Mouse (Mus musculus) gastrocnemius, adult 8-10 months (tissue): ENCODE measurements around the gene Plvap. TPM values are rescaled to one million over a fixed set of nuclear protein-coding genes. Genes with fewer than 3 reads are reported as not detected.

ENCODE experiments used
- DNase-seq, 2 experiments: peaks; one replicate each; pipeline ENCODE4 v3.0.0; 2022; ENCODE audit warnings: low spot score in 2 of 2
- total RNA-seq, 4 experiments: library from RNA; stranded (reverse); gene quantifications; 2 replicates each; pipeline ENCODE4 v1.2.4; 2022

Plvap gene
- total RNA-seq, 4 experiments from 2014 or later = 6.6 to 9.5 (median 8.2) TPM

DNA sequence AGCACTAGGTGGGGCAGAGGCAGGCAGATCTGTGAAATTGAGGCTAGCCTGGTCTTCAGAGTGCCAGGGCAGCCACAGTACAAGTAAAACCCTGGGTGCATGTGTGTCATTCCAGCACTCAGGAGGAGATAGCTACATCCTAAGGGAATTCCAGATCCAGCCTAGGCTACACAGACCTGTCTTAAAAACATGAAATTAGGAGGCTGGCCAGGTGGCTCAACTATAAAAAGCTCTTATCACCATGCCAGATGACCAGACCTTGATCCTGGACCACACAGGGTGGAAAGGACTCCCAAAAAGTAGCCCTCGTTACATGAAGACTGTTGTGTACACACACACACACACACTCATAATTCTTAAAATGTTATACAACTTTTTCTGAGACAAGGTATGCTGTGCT is 43.6 kb downstream of the Plvap start:
- DNase-seq = no peak

DNA sequence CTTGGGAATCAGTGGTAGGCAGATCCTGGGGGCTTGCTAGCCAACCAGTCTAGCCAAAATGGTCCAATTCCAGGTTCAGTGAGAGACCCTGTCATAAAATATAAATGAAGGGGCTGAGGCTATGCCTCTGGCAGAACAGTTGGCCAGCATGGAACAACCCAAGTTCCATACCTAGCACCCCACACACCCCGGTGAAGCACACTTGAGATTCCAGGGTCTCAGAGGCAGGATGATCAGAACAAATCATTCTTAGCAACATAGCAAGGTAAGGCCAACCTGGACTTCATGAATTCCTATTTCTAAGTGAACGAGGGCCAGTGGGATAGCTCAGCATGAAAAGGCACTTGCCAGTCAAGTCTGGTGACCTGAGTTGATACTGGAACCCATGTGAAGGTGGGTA is 44.4 kb downstream of the Plvap start:
- DNase-seq = no peak

DNA sequence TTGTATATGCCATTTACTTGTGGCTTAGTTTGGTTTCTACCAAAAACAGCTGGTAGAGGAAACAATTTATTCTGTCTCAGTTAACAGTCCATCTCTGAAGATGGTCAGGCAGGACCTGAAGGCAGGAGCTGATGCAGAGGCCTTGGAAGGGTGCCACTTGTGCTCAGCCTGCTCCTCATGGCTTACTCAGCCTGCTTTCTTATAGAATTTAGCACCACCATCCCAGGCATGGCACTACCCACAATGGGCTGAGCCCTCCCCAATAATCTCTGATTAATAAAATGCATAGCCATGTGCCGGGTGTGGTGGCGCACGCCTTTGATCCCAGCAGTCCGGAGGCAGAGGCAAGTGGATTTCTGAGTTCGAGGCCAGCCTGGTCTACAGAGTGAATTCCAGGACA is 45.4 kb downstream of the Plvap start:
- DNase-seq = no peak

DNA sequence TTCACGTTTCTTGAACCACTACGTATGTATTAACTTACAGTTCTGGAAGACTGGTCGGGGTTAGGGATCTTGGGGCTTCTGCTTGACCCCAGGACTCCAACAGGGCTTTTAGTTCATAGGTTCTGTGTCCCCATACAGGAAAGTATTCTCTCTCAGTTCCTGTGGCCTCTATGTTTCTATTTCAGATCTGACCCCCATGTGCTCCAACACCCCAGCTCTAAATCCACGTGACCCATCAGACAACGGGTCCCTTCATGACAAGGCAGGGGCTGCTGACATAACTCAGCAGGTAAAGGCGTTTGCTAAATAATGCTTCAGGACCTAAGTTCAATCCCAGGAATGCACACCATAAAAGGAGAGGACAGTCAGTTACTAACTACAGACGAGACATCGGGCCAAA is 45.8 kb downstream of the Plvap start:
- DNase-seq = no peak

DNA sequence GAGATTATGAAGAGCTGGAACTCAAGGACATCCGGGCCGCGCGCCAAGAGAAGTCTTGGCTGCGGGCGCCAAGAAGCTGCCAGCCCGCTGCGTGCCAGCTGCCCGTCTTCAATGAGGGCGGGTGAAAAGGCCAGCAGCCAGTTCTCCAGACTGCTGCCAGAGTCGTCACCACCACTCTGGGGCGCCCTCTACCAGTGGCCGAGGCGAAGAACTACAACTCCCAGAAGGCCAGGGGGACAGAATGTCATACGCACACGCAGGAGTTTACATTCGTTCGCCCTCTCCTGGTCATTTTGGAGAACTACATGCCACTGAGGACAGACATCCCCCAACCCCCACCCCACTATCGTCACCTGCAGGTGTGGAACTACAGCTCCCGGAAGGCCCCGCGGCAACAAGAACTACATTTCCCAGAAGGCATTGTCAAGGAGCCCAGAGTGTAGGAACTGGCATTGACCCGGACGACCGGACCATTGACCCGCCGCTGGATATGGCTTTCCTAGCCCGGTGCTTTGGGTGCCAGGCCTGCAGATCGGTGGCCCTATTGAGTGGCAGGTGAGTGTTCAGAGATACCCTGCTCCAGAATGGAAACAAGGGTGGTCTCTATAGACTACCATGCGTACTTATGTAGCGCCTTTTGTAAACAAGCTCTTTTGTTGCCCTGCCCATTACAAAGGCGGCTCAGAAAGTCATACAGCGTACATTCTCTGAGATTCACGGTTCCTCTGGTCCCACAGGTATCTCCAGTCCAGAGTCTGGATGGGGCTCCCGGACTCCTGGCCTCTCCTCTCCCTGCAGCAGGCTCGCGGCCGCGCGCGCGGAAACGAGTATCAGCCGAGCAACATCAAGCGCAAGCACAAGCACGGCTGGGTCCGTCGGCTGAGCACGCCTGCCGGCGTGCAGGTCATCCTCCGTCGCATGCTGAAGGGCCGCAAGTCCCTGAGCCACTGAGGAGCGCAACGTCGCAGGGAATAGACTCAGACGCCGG is 46.7 kb downstream of the Plvap start, which contains the start of gene Mrpl34:
Gene Mrpl34, plus strand, starts transcription at position 447 of the 988 bp plus-strand sequence.
- peak; percentile 99 for DNase-seq

DNA sequence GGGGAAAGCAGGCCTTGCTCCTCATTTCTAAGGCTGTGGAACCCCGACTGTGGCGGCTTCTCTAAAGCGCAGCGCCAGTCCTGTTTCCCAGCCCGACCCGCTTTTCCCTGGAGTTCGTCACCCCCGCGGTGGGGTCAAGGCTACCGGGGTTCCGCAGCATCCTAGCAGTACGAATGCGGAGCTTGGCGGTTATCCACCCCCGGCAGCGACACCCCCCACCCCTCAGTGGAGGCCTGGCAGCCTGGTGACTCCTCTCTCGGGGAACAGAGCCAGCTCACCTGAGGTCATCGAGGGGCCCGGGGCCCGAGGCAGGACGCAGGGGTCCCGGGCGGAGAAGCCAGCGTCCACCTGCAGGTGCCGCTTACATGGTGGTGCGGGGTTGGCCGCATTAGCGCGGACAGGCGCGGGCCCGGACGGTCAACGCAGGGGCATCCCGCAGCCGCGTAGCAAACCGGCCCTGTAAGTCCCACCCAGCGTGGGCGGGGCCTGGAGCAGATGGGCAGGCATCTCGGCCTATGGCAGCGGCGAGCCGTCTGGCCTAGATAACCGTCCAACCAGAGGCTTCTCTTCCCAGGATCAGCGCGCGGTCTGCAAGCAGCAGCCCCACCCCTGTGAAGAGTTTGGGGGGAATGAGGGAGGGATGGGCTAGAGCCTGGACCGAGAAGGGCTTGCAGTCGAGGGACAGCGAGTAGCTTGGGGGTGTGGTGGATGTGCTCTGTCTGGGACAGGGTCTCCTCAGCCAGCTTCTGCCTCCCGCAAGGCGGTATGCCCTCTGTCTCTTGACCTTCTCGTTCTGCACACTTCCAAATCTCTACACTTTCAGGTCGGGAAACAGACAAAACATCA is 48.1 kb downstream of the Plvap start, which contains the start of gene Abhd8:
Gene Abhd8, minus strand, starts transcription at position 468 of the 846 bp plus-strand sequence.
- peak; percentile 96 to 97 for DNase-seq

GRCm38 (mm10) chr8:71462786-71463185 is 48.8 kb downstream of the Plvap start:
- DNase-seq = no peak

DNA sequence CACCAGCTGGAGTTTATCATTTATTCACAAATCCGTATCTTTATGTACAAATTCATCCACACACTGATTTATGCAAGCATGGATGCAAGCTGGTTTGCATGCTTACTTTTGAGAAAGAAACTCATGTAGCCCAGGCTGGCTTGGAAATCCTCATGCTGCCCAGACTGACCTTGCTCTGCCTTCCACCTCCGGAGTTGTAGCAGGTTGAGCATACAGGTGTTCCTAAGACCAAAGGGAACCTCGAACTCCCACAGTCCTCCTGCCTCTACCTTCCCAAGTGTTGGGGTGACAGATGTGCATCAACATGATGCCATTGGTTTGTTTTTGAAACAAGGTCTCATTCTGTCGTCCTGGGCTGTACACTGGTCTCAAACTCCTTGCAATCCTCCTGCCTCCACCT is 49.4 kb downstream of the Plvap start:
- no peak for DNase-seq

DNA sequence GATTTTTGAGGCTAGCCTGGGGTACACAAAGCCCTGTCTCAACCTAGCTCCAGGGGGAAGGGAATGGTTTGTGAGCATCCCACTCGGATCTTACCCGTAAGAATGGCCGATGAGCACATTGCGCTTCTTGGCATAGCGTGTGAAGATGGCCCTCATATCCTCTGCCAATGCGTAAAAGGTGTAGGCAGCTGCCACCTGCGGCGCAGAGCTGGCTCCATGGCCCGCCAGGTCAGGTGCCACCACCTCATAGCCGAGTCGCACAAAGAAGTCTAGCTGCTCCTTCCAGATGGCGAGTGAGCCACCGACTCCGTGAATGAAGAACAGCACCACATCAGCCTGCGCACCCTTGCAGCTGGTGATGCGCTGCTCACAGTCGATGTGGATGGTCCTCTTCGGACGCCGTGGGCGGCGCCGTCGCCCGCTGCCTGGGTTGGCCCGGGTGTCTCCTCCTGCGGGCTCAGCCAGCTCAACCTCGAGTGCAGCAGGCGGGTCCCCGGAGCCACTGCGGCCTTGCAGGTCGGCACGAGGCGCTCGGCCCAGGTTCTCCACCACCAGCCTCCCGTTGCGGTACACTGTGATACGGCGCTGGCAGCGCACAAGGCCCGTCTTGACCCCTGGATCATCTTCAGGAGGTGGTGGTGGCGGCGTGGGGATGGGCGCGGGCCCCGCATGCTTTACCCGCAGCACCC is 50.3 kb downstream of the Plvap start:
- DNase-seq = no peak

- DNase-seq = no peak
Measured at GRCm38 (mm10) chr8:71460716-71461115, 50.8 kb downstream of the Plvap start.

- no peak for DNase-seq
Measured at GRCm38 (mm10) chr8:71457659-71458270, 53.8 kb downstream of the Plvap start.

DNA sequence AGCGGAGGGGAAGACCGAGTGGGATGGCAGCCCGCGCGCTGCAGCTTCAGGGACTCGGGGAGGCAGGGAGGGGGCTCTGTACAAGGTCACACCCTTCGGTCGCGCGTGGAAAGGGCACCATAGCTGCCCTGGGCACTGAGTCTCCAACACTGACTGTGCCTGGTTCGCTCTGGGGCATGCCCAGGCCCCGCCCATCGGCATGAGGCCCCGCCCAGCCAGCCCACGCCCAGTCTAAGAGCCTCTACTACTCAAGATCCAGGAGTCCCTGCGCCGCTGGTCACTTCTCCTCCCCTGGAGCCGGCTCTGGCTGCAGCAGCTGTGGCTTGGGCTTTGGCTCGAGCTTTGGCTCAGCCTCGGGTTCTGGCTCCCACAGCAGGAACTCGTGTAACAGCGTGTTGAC is 54.6 kb downstream of the Plvap start:
- no peak for DNase-seq

DNA sequence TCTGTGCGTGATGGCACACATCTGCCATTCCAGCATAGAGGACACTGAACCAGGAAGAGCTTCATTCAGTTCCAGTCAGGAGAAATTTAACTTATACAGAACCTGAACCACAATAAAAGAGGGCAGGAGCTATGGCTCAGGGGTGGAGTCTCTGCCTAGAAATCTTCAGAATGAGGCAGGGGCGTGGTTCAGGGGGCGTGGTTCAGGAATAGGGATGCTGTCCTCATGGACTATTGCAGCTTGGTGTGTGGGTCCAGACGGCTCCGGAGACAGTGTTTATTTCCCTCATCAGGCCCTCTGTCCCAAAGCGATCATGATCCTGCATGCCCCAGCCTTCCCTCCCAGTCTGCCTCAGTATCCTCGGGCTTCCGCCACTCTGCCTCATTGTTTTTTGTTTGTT is 56.9 kb downstream of the Plvap start:
- DNase-seq = no peak

DNA sequence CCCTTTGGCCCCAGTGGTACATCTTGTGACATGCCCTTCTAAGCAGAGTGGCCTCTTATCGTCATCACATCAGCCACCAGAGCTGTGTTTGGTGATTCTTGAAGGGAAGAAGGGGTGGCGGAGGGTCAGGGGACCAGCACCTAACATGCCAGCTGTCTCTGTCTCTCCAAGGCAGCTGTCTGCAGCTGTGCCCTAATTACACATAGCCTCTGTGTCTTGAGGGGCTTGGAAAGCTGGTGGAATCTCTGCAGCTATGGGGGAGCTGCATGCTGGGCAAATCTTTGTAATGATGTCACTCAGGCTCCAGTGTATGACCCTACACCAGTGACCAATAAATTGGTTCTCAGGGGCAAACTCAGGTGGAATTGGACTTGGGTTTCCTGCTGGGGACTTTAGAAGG is 58.9 kb downstream of the Plvap start:
- no peak for DNase-seq

GRCm38 (mm10) chr8:71451777-71452176 is 59.8 kb downstream of the Plvap start:
- no peak for DNase-seq

DNA sequence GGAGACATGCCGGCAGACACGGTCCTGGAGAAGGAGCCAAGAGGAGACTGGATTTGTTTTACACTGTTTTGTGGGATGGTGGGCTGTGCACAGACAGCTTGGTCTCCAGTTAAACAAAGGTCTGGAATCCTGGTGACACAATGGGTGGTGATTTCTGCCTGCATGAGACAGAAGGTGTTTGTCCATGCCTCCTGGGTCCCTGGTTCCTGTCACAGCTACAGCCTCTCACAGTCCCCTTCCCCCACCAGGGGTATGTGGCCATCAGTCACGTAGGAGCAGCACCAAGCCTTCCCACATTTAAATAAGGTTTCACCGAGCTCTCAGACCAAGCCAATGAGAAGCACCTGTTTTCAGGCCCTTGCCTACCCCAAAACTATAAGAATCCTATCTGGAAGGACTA is 60.2 kb downstream of the Plvap start:
- DNase-seq = no peak

Other genes with a start within 250 kb of the Plvap start
- gene Myo9b, start 239.0 kb downstream of the Plvap start, total RNA-seq = 1 to 10 TPM; 6.2 to 8.6 (median 7.8) TPM
- gene Haus8, start 238.8 kb downstream of the Plvap start, total RNA-seq = 1 to 10 TPM; 2.4 to 5.5 (median 4.0) TPM
- gene Use1, start 144.9 kb downstream of the Plvap start, total RNA-seq = 100 to 1,000 TPM in 2 of 4 experiments, 10 to 100 TPM in 2; 90.5 to 106 (median 100) TPM
- gene Ocel1, start 140.5 kb downstream of the Plvap start, total RNA-seq = 1 to 10 TPM; 5.0 to 6.0 (median 5.8) TPM
- 10 to 100 TPM; 19.9 to 23.3 (median 20.9) TPM for gene Nr2f6, start 129.8 kb downstream of the Plvap start, total RNA-seq
- gene Ushbp1, start 116.0 kb downstream of the Plvap start, total RNA-seq = 1 to 10 TPM; 3.5 to 6.3 (median 4.5) TPM
- gene Babam1, start 114.9 kb downstream of the Plvap start, total RNA-seq = 10 to 100 TPM; 68.5 to 73.4 (median 70.8) TPM
- gene Ankle1, start 105.7 kb downstream of the Plvap start, total RNA-seq = not detected
- gene Abhd8, start 48.1 kb downstream of the Plvap start, total RNA-seq = 10 to 100 TPM; 22.3 to 28.9 (median 26.3) TPM
- 10 to 100 TPM; 63.4 to 72.1 (median 68.8) TPM for gene Mrpl34, start 46.8 kb downstream of the Plvap start, total RNA-seq
- 10 to 100 TPM; 24.5 to 31.8 (median 26.5) TPM for gene Dda1, start 42.6 kb downstream of the Plvap start, total RNA-seq
- gene Ano8, start 25.8 kb downstream of the Plvap start, total RNA-seq = 10 to 100 TPM; 15.4 to 16.5 (median 15.9) TPM
- 10 to 100 TPM in 3 of 4 experiments, 1 to 10 TPM in 1; 9.5 to 11.2 (median 10.5) TPM for gene Gtpbp3, start 23.6 kb downstream of the Plvap start, total RNA-seq
- not detected for gene Ccdc194, start 14.0 kb upstream of the Plvap start, total RNA-seq
- 1 to 10 TPM; 4.7 to 9.2 (median 7.6) TPM for gene Bst2, start 25.7 kb upstream of the Plvap start, total RNA-seq
- 10 to 100 TPM; 17.7 to 28.7 (median 23.4) TPM for gene Mvb12a, start 31.2 kb upstream of the Plvap start, total RNA-seq
- not detected for gene Tmem221, start 47.1 kb upstream of the Plvap start, total RNA-seq
- gene Nxnl1, start 54.8 kb upstream of the Plvap start, total RNA-seq = under 1 TPM in 2 of 4 experiments, not detected in 2; 0.09 to 0.13 TPM
- 10 to 100 TPM; 70.7 to 88.1 (median 80.5) TPM for gene Slc27a1, start 57.1 kb upstream of the Plvap start, total RNA-seq
- 10 to 100 TPM; 19.3 to 22.8 (median 21.2) TPM for gene Pgls, start 80.4 kb upstream of the Plvap start, total RNA-seq
- under 1 TPM; 0.27 to 0.63 (median 0.40) TPM for gene Fam129c, start 85.9 kb upstream of the Plvap start, total RNA-seq
- 10 to 100 TPM; 36.6 to 45.2 (median 38.1) TPM for gene Colgalt1, start 99.2 kb upstream of the Plvap start, total RNA-seq
- under 1 TPM in 3 of 4 experiments, not detected in 1; 0.10 to 0.21 (median 0.20) TPM for gene Unc13a, start 160.0 kb upstream of the Plvap start, total RNA-seq
- 1 to 10 TPM; 1.4 to 2.0 (median 1.6) TPM for gene Jak3, start 164.5 kb upstream of the Plvap start, total RNA-seq
- under 1 TPM in 1 of 4 experiments, not detected in 3; 0.54 TPM for gene Insl3, start 177.5 kb upstream of the Plvap start, total RNA-seq
- 1 to 10 TPM; 1.3 to 1.8 (median 1.5) TPM for gene B3gnt3, start 190.0 kb upstream of the Plvap start, total RNA-seq
- gene Fcho1, start 214.0 kb upstream of the Plvap start, total RNA-seq = under 1 TPM in 2 of 4 experiments, not detected in 2; 0.08 to 0.65 TPM